Comparison of ENCODE assay signal across 20 mouse cellular contexts in genomic region chr11:60073121-60073520, GRCm38 (mm10). TPM values are rescaled to one million over a fixed set of nuclear protein-coding genes. Genes with fewer than 3 reads are reported as not detected.
DNase-seq lines count a peak whose midpoint lies in the region; ATAC-seq lines count a peak whose summit lies in the region.
"Had no signal": no experiment of that assay in that cellular context is flagged by ENCODE, and none has a peak within 500 bp of the region (broad histone marks: within the 10 kb centered on the region; RNA-seq: fewer than 3 reads in every experiment).

No protein-coding gene starts in this region.

- H3K36me3 ChIP-seq in kidney, embryonic 15.5 days, result no peaks in the 10 kb centered on the region
- H3K36me3 ChIP-seq: embryonic facial prominence, embryonic 13.5 days; embryonic facial prominence, embryonic 15.5 days; forebrain, embryonic 10.5 days; forebrain, embryonic 12.5 days had no signal

- no peak overlapping the region for H3K4me2 ChIP-seq in kidney, embryonic 15.5 days
- H3K4me2 ChIP-seq: embryonic facial prominence, embryonic 13.5 days; embryonic facial prominence, embryonic 15.5 days; forebrain, embryonic 12.5 days had no signal

- no peaks in the 10 kb centered on the region for H3K27me3 ChIP-seq in kidney, embryonic 15.5 days
- H3K27me3 ChIP-seq: embryonic facial prominence, embryonic 13.5 days; embryonic facial prominence, embryonic 15.5 days; Patski had no signal

- H3K9me3 ChIP-seq in kidney, embryonic 15.5 days (replicated peaks), result no peaks in the 10 kb centered on the region
- H3K9me3 ChIP-seq: embryonic facial prominence, embryonic 13.5 days; embryonic facial prominence, embryonic 15.5 days; forebrain, embryonic 10.5 days; forebrain, embryonic 12.5 days had no signal

- no peak for ATAC-seq in kidney, embryonic 15.5 days (replicated peaks; ENCODE audit: low FRiP score)
- ATAC-seq in megakaryocyte progenitor cell, adult 5-6 weeks (replicated peaks; ENCODE audit: poor library complexity), result peak; percentile 23; the same call in 1 of the 2 replicates
- ATAC-seq: activated CD4-positive, CD25-positive, alpha-beta regulatory T cell, adult 4 months; forebrain, embryonic 14.5 days; forebrain, embryonic 16.5 days; Patski had no signal

- H3K4me1 ChIP-seq in kidney, embryonic 15.5 days, result peaks cover 15% of the 10 kb centered on the region
- peaks cover 7% of the 10 kb centered on the region; the same call in 1 of the 2 replicates for H3K4me1 ChIP-seq in brown adipose tissue, adult 24 weeks (ENCODE audit: control insufficient read depth, insufficient read depth, insufficient read length, low read length)
- H3K4me1 ChIP-seq: embryonic facial prominence, embryonic 13.5 days; embryonic facial prominence, embryonic 15.5 days; forebrain, embryonic 12.5 days had no signal

- no peak for DNase-seq in kidney, postnatal 4 days
- no peak for DNase-seq in left cerebral cortex, adult 18-20 months (ENCODE audit: low spot score in 2 of 2)
- DNase-seq in embryo, embryonic 10.5 days (ENCODE audit: low spot score), result no peak
- DNase-seq: adrenal gland, adult 8-10 months; adrenal gland, postnatal 14 days; adrenal gland, postnatal 36 days; cerebellum, adult 18-20 months; embryo, embryonic 11 days had no signal

- H3K27ac ChIP-seq in kidney, embryonic 15.5 days, result 0 out of 2 replicates have a peak overlapping the region, but pooled peaks have one; percentile 63
- 0 out of 2 replicates have a peak overlapping the region, but pooled peaks have one; percentile 3 for H3K27ac ChIP-seq in brown adipose tissue, adult 24 weeks (replicated peaks; ENCODE audit: low read depth, low read length)
- H3K27ac ChIP-seq: embryonic facial prominence, embryonic 13.5 days; embryonic facial prominence, embryonic 15.5 days; forebrain, embryonic 10.5 days; forebrain, embryonic 12.5 days had no signal

- no peak overlapping the region for H3K4me3 ChIP-seq in kidney, embryonic 15.5 days (replicated peaks)
- H3K4me3 ChIP-seq in brown adipose tissue, adult 24 weeks (ENCODE audit: insufficient read depth, low read depth, low read length), result no peak overlapping the region
- H3K4me3 ChIP-seq: embryonic facial prominence, embryonic 13.5 days; embryonic facial prominence, embryonic 15.5 days; erythroblast, embryonic 14.5 days; forebrain, embryonic 10.5 days; forebrain, embryonic 12.5 days had no signal

- H3K9ac ChIP-seq in kidney, embryonic 15.5 days, result no peak overlapping the region
- H3K9ac ChIP-seq: embryonic facial prominence, embryonic 13.5 days; embryonic facial prominence, embryonic 15.5 days; forebrain, embryonic 12.5 days had no signal

RNA-seq across cellular contexts. Expression of gene Pemt, which starts 26.8 kb away (rescaled TPM):
- polyA plus RNA-seq in kidney, embryonic 15.5 days (2015; fragmentation: Nextera tagmentation; extraction: Ambion mirVana), result 12.6 and 13.0 TPM in 2 replicates
- polyA plus RNA-seq in brown adipose tissue, adult 24 weeks (2012; ENCODE audit: insufficient read depth, insufficient read length, missing spikeins), result 8.5 and 29.6 TPM in 2 replicates
- total RNA-seq in megakaryocyte progenitor cell, adult 5-6 weeks (2015), result 14.2 and 20.6 TPM in 2 replicates
- 4.3 and 7.7 TPM in 2 replicates for total RNA-seq in megakaryocyte progenitor cell, adult 5-6 weeks (2017)
- total RNA-seq in left cerebral cortex, adult 18-20 months (2021), result 1 to 10 TPM; 6.3 to 8.0 TPM

RNA-seq across cellular contexts. Expression of gene Rai1, which starts 31.7 kb away (rescaled TPM):
- polyA plus RNA-seq in kidney, embryonic 15.5 days (2015; fragmentation: Nextera tagmentation; extraction: Ambion mirVana), result 21.4 and 23.4 TPM in 2 replicates
- polyA plus RNA-seq in brown adipose tissue, adult 24 weeks (2012; ENCODE audit: insufficient read depth, insufficient read length, missing spikeins), result 11.7 and 13.7 TPM in 2 replicates
- 26.8 and 35.7 TPM in 2 replicates for total RNA-seq in megakaryocyte progenitor cell, adult 5-6 weeks (2015)
- total RNA-seq in megakaryocyte progenitor cell, adult 5-6 weeks (2017), result 10.8 and 11.7 TPM in 2 replicates
- total RNA-seq in left cerebral cortex, adult 18-20 months (2021), result 10 to 100 TPM; 74.0 to 76.1 TPM
